Mouse (Mus musculus) retina, embryonic 14.5 days (tissue): ENCODE data around the gene Olfr609.
"Not testable (repeated sequence)": the region's sequence is repeated elsewhere in the genome, so short reads cannot be mapped to it uniquely, and the experiment has no call there.

Experiments
- DNase-seq: peaks from one replicate; pipeline ENCODE4 v3.0.0-alpha.2; 2015; ENCODE audit warnings: low spot score

Gene Olfr609

GRCm38 (mm10) chr7:103497962-103498361 lies at the start of gene Olfr609:
Gene Olfr609, minus strand, starts transcription at chr7:103498062.
- no peak for DNase-seq

GRCm38 (mm10) chr7:103542617-103543016 lies 44.8 kb upstream of the Olfr609 start, which contains the start of gene Olfr612:
Gene Olfr612, minus strand, starts transcription at chr7:103542717.
- not testable (repeated sequence) for DNase-seq

- DNase-seq, result not testable (repeated sequence)
Observed at GRCm38 (mm10) chr7:103520746-103521145, 22.9 kb upstream of the Olfr609 start, which contains the start of gene Olfr611. Gene Olfr611, minus strand, starts transcription at chr7:103520846.

GRCm38 (mm10) chr7:103512022-103512421 lies 14.2 kb upstream of the Olfr609 start, which contains the start of gene Olfr610:
Gene Olfr610, minus strand, starts transcription at chr7:103512122.
- DNase-seq, result no peak

- not testable (repeated sequence) for DNase-seq
Observed at GRCm38 (mm10) chr7:103477106-103477505, 20.8 kb downstream of the Olfr609 start.

GRCm38 (mm10) chr7:103469577-103469976 lies 28.3 kb downstream of the Olfr609 start, which contains the start of gene Olfr608:
Gene Olfr608, plus strand, starts transcription at chr7:103469877.
- DNase-seq, result no peak

- DNase-seq, result no peak
Observed at GRCm38 (mm10) chr7:103460590-103460989, 37.3 kb downstream of the Olfr609 start.

- DNase-seq, result no peak
Observed at GRCm38 (mm10) chr7:103448746-103449145, 49.1 kb downstream of the Olfr609 start, which contains the start of gene Olfr606. Gene Olfr606, plus strand, starts transcription at chr7:103449046.

- DNase-seq, result no peak
Observed at GRCm38 (mm10) chr7:103445339-103445738, 52.5 kb downstream of the Olfr609 start, which contains the start of gene Olfr605. Gene Olfr605, minus strand, starts transcription at chr7:103445439.
